Mouse (Mus musculus): Measurements from ENCODE around the gene Nanog. TPM values are rescaled to one million over a fixed set of nuclear protein-coding genes. Genes with fewer than 3 reads are reported as not detected.
"Not testable (repeated sequence)": the region's sequence is repeated elsewhere in the genome, so short reads cannot be mapped to it uniquely, and the experiment has no call there.

Gene Nanog
- polyA plus RNA-seq, 1 experiment: 0.27 TPM

DNA sequence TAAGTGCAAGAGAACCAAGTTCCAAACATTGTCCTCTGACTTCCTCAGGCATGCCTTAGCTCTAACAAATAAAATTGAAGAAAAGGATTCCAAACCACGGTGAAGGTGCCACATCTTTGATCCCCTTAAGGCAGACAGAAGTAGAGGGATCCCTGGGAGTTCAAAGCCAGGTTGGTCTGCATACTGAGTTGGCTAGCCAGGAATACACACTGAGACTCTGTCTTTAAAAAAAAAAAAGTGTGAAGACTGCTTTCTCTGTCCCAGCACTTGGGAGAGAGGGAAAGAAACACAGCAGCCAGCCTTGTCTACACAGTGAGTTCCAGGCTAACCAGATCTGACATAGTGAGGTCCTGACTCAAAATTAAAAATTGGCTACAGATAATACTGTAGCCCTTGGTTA, 3.6 kb upstream of the Nanog start:
- Histone ChIP-seq H3ac (ENCODE audit: control insufficient read depth, insufficient read length, low read depth) (no peak overlapping the region), H3K4me3 (ENCODE audit: insufficient read depth, poor library complexity, severe bottlenecking) (no peak overlapping the region), H3K36me3 (ENCODE audit: control insufficient read depth, insufficient read depth) (no peaks in the 10 kb centered on the region), H3K27me3 (ENCODE audit: control insufficient read depth, insufficient read depth, insufficient read length) (no peaks in the 10 kb centered on the region), H3K79me2 (ENCODE audit: control insufficient read depth, insufficient read depth) (no peaks in the 10 kb centered on the region), H3K79me3 (ENCODE audit: low read depth) (no peaks in the 10 kb centered on the region)
- no peak for TF ChIP-seq MAX (IDR thresholded peaks at IDR 0.05)

- no peaks in the 10 kb centered on the region for H3K36me3 ChIP-seq (ENCODE audit: control insufficient read depth, insufficient read depth)
- H3K4me3 ChIP-seq (ENCODE audit: insufficient read depth, poor library complexity, severe bottlenecking): no peak overlapping the region
- H3K27me3 ChIP-seq (ENCODE audit: control insufficient read depth, insufficient read depth, insufficient read length): no peaks in the 10 kb centered on the region
- no peaks in the 10 kb centered on the region for H3K79me3 ChIP-seq (ENCODE audit: low read depth)
- no peak for TF ChIP-seq CTCF (IDR thresholded peaks at IDR 0.05; ENCODE audit: control insufficient read depth, insufficient read depth, insufficient read length)
- no peak for TF ChIP-seq USF1 (IDR thresholded peaks at IDR 0.05; ENCODE audit: low read depth)
- TF ChIP-seq MYOD1 (IDR thresholded peaks at IDR 0.05; ENCODE audit: control insufficient read depth, insufficient read length, low read depth): no peak
- TF ChIP-seq MYOG (IDR thresholded peaks at IDR 0.05; ENCODE audit: control insufficient read depth, extremely low read depth, insufficient read length): no peak
- no peak for TF ChIP-seq MAX (IDR thresholded peaks at IDR 0.05)
- no peak for TF ChIP-seq FOSL1 (IDR thresholded peaks at IDR 0.05; ENCODE audit: insufficient read depth, low read length, poor library complexity, severe bottlenecking)
- TF ChIP-seq CEBPB (IDR thresholded peaks at IDR 0.05; ENCODE audit: low read depth): no peak
- no peak overlapping the region for H3ac ChIP-seq (ENCODE audit: control insufficient read depth, insufficient read length, low read depth)
- no peaks in the 10 kb centered on the region for H3K79me2 ChIP-seq (ENCODE audit: control insufficient read depth, insufficient read depth)
Observed at GRCm38 (mm10) chr6:122706337-122706840, 900 bp upstream of the Nanog start.

GRCm38 (mm10) chr6:122708826-122709225, 1.5 kb downstream of the Nanog start:
- no peak overlapping the region for H3K4me3 ChIP-seq (ENCODE audit: insufficient read depth, poor library complexity, severe bottlenecking)

GRCm38 (mm10) chr6:122711455-122711854, 4.2 kb downstream of the Nanog start:
- Histone ChIP-seq H3ac (ENCODE audit: control insufficient read depth, insufficient read length, low read depth) (no peak overlapping the region), H3K36me3 (ENCODE audit: control insufficient read depth, insufficient read depth) (no peaks in the 10 kb centered on the region), H3K27me3 (ENCODE audit: control insufficient read depth, insufficient read depth, insufficient read length) (no peaks in the 10 kb centered on the region), H3K4me3 (ENCODE audit: insufficient read depth, poor library complexity, severe bottlenecking) (no peak overlapping the region), H3K79me3 (ENCODE audit: low read depth) (no peaks in the 10 kb centered on the region), H3K79me2 (ENCODE audit: control insufficient read depth, insufficient read depth) (no peaks in the 10 kb centered on the region)
- TF ChIP-seq CEBPB (IDR thresholded peaks at IDR 0.05; ENCODE audit: low read depth): no peak
- no peak for TF ChIP-seq MYOD1 (IDR thresholded peaks at IDR 0.05; ENCODE audit: control insufficient read depth, insufficient read length, low read depth)

More at GRCm38 (mm10) chr6:122708826-122709225, 1.5 kb downstream of the Nanog start:
- Histone ChIP-seq H3K79me2 (ENCODE audit: control insufficient read depth, insufficient read depth) (no peaks in the 10 kb centered on the region), H3ac (ENCODE audit: control insufficient read depth, insufficient read length, low read depth) (no peak overlapping the region), H3K79me3 (ENCODE audit: low read depth) (no peaks in the 10 kb centered on the region), H3K36me3 (ENCODE audit: control insufficient read depth, insufficient read depth) (no peaks in the 10 kb centered on the region), H3K27me3 (ENCODE audit: control insufficient read depth, insufficient read depth, insufficient read length) (no peaks in the 10 kb centered on the region)
- TF ChIP-seq MYOG (IDR thresholded peaks at IDR 0.05; ENCODE audit: control insufficient read depth, extremely low read depth, insufficient read length): no peak
- TF ChIP-seq CEBPB (IDR thresholded peaks at IDR 0.05; ENCODE audit: low read depth): no peak
- no peak for TF ChIP-seq CTCF (IDR thresholded peaks at IDR 0.05; ENCODE audit: control insufficient read depth, insufficient read depth, insufficient read length)
- TF ChIP-seq USF1 (IDR thresholded peaks at IDR 0.05; ENCODE audit: low read depth): no peak
- no peak for TF ChIP-seq MYOD1 (IDR thresholded peaks at IDR 0.05; ENCODE audit: control insufficient read depth, insufficient read length, low read depth)
- no peak for TF ChIP-seq FOSL1 (IDR thresholded peaks at IDR 0.05; ENCODE audit: insufficient read depth, low read length, poor library complexity, severe bottlenecking)
- no peak for TF ChIP-seq MAX (IDR thresholded peaks at IDR 0.05)

DNA sequence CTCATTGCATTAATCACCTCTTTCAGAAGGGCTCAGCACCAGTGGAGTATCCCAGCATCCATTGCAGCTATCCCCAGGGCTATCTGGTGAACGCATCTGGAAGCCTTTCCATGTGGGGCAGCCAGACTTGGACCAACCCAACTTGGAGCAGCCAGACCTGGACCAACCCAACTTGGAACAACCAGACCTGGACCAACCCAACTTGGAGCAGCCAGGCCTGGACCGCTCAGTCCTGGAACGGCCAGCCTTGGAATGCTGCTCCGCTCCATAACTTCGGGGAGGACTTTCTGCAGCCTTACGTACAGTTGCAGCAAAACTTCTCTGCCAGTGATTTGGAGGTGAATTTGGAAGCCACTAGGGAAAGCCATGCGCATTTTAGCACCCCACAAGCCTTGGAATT, 5.8 kb downstream of the Nanog start:
- H3K27me3 ChIP-seq (ENCODE audit: control insufficient read depth, insufficient read depth, insufficient read length); H3K4me3 ChIP-seq (ENCODE audit: insufficient read depth, poor library complexity, severe bottlenecking); H3K36me3 ChIP-seq (ENCODE audit: control insufficient read depth, insufficient read depth); H3K79me3 ChIP-seq (ENCODE audit: low read depth); H3K79me2 ChIP-seq (ENCODE audit: control insufficient read depth, insufficient read depth); H3ac ChIP-seq (ENCODE audit: control insufficient read depth, insufficient read length, low read depth): not testable (repeated sequence)

DNA sequence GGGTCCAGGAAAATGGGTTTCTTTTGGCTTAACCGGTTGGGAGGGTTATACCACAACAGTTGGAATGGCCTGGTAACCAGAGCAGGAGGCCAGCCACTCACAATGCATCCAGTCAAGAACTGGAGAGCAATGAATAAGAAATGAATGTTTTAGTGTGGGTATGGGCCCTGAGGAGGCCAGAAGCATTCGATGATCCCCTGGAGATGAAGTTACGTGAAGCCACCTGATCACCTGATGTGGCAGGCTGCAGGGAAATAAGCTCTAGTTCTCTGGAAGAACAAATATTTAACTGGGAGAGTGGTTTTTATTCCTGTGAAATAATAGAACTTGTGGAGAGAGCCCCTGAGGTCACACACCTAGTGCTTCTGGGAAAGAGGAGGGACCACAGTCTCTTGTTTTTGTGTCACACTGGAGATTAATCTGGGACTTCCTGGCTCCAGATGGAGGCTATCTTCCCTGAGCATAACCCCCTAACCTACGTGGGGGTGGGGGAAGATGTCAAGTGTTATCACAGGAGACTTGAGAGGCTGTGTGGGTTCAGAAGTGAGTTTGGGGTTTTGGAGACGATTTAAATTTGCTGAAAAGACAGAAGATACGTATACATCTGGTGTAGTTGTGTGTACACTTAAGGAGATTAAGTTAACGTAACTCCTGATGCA, 7.5 kb downstream of the Nanog start:
- no peak for TF ChIP-seq MYOG (IDR thresholded peaks at IDR 0.05; ENCODE audit: control insufficient read depth, extremely low read depth, insufficient read length)
- no peak for TF ChIP-seq CTCF (IDR thresholded peaks at IDR 0.05; ENCODE audit: control insufficient read depth, insufficient read depth, insufficient read length)
- no peak for TF ChIP-seq MAX (IDR thresholded peaks at IDR 0.05)
- no peak for TF ChIP-seq MYOD1 (IDR thresholded peaks at IDR 0.05; ENCODE audit: control insufficient read depth, insufficient read length, low read depth)
- TF ChIP-seq CEBPB (IDR thresholded peaks at IDR 0.05; ENCODE audit: low read depth): no peak
- TF ChIP-seq FOSL1 (IDR thresholded peaks at IDR 0.05; ENCODE audit: insufficient read depth, low read length, poor library complexity, severe bottlenecking): no peak
- no peak for TF ChIP-seq USF1 (IDR thresholded peaks at IDR 0.05; ENCODE audit: low read depth)
- Histone ChIP-seq H3K27me3 (ENCODE audit: control insufficient read depth, insufficient read depth, insufficient read length) (no peaks in the 10 kb centered on the region), H3K36me3 (ENCODE audit: control insufficient read depth, insufficient read depth) (no peaks in the 10 kb centered on the region), H3ac (ENCODE audit: control insufficient read depth, insufficient read length, low read depth) (no peak overlapping the region), H3K79me3 (ENCODE audit: low read depth) (no peaks in the 10 kb centered on the region), H3K4me3 (ENCODE audit: insufficient read depth, poor library complexity, severe bottlenecking) (no peak overlapping the region), H3K79me2 (ENCODE audit: control insufficient read depth, insufficient read depth) (no peaks in the 10 kb centered on the region)

All from C2C12 (cell line).